Mouse (Mus musculus) cerebellum, adult 11 months (tissue): ENCODE results near the gene Capn1.
"Not testable (repeated sequence)": the region's sequence is repeated elsewhere in the genome, so short reads cannot be mapped to it uniquely, and the experiment has no call there.

ENCODE experiments used
- DNase-seq: peaks from one replicate; pipeline ENCODE4 v3.0.0; 2022

Gene Capn1

DNA sequence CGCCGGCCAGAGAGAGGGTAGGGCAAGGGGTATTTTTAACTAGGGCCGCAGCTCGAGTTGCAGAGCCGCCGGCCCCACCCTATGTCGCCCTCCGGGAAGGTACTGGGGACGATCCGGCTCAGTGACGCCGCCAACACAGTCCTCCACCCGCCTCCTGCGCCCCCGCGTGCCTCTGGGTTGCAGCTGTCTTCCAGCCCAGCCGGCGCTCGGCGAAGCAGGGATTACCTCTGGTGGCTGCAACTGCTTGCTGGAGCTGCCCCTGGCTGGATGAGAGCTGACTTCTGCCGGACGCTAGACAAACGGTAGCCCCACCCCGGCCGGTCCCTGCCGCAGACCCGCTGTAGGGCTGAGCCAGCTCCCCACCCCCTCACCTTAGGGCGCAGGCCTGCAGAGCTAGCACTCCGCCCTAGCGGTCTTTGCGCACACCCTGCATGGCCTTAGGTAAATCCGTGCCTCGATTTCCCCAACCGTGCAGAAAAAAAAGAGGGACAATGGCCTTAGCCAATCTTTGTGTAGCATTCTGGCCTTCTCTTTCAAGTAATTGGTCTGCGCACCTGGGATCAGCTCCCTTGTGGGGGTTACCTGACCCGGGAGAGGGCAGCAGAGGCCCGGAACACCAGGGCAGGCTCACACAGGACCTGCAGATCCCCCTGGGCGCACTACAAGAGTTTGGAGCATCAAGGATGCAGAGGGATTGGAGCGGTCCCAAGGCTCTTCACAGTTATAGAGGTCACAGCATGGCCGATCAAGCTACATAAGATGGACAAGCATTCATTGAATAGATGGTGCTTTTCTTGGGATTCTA is at the start of gene Capn1:
Gene Capn1 (minus strand): TSS at position 387 of the 805 bp plus-strand sequence.
- DNase-seq = peak; percentile 45

DNA sequence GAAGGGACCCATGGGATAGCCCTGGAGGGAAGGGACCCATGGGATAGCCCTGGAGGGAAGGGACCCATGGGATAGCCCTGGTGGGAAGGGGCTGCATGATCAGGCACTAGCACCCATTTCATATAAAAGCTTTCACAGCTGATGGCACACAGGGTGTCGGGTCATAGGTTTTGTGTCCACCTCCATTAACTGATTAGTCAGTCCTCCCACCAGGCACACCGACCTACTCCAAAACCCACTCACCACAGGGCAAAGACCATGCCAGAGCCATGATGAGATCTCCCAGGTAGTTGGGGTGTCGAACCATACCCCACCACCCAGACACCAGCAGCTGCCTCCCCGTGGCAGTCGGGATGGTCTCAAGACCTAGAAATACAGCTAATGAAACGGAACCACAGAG is 47.4 kb upstream of the Capn1 start:
- no peak for DNase-seq

- DNase-seq = no peak
Observed at GRCm38 (mm10) chr19:6062418-6062817, 46.7 kb upstream of the Capn1 start.

DNA sequence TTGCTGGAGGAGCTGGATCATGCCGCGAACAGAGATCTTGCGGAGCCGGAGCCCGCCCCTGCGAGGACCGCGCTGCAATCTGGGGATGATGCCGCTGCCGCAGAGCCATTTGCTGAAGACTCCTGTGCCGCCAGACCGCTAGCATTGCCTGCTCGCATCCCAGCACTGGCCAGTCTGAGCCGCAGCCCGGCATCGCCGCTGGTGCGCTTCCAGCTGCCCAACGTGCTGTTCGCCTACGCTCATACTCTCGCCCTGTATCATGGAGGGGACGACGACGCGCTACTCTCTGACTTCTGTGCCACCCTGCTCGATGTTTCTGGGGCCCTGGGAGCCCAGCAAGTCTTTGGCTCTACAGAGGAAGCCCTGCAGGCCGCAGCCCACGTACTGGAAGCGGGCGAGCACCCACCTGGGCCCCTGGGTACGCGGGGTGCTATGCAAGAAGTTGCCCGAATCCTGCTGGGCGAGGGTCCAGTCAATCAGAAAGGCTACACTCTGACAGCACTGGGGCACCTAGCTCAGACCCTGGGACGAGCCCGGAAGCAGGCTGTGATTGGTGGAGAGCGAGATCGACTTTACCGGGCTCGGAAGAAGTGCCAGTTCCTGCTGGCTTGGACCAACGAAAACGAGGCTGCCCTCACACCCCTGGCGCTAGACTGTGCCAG is 46.1 kb upstream of the Capn1 start:
- DNase-seq = no peak

GRCm38 (mm10) chr19:6061021-6061533 is 45.4 kb upstream of the Capn1 start, which contains the start of gene Znhit2:
TSS of gene Znhit2 (plus strand) at chr19:6061192.
- peak; percentile 81 for DNase-seq

DNA sequence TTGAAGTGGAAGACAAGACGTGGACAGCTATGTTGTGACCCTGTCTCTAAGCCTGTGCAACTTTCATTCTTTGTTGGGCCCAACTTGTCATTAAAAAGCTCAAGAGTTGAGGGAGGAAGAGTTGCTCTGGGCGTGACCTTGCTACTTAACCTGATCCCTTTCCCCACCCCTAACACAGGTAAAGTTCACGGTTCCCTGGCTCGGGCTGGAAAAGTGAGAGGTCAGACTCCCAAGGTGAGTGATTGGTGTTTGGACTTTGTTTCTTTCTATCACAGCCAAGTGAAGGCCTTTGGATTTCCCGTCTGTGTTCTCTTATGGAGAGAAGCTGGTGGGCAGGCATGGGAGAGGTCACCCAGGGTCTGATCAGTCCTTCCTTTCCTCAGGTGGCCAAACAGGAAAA is 43.3 kb upstream of the Capn1 start:
- no peak for DNase-seq

GRCm38 (mm10) chr19:6058513-6058912 is 42.8 kb upstream of the Capn1 start:
- DNase-seq = no peak

DNA sequence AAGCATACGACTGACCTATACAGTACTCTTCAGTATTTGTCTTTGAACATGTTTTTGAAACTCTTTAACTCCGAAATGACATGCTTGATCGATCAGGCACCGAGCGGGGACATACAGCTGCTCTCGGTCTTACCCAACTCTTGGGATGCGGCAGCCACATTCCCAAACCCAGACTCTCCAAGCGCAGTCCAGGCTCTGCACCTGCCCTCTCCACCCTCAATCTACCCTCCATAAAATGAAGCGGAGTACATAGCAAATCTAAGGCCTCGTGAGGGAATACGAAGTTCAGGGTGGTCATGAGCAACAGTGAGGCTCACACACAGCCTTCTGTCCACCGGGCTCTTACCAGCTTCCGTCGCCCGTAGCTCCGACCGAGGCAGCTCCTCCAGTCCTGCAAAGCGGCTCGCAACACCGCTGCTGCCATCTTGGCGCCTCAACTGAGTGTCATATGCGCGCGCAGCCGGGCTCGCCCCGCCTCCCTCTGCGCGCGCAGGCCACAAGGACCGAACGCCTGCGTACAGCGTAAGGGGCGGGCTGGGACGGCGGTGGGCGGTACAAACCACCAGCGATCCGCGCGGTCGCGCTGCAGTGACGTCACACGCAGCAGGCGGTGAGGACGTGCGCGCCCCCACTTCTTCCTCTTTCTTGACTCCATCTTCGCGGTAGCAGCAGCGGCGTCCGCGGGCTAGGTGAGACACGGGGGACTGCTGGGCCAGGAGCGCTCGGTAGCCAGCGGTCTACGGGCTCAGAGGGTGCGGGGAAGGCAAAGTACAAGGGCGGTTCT is 41.8 kb upstream of the Capn1 start, which contains the start of the genes Mrpl49 and Fau:
Gene Mrpl49 (minus strand): TSS at position 473 of the 784 bp plus-strand sequence.
Gene Fau (plus strand): TSS at position 532 of the 784 bp plus-strand sequence.
- DNase-seq = peak; percentile 99

DNA sequence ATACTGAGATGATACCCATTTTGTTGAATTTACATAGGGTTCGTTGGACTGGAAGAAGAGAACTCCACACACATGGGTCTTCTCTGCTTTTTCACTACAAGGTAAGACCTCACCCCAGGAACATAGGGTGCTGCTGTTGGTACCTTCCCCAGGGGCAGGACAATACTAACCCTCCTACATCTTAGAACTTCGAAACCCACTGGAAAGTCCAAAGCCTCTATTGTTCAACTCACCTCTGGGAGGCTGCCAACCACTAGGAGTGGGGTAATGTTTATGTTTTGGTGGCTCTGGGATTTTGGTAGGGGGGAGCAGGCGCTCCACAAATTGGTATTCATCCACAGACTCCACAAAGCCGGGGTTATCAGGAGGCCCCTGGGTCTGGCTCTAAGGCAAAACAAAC is 41.0 kb upstream of the Capn1 start:
- no peak for DNase-seq

DNA sequence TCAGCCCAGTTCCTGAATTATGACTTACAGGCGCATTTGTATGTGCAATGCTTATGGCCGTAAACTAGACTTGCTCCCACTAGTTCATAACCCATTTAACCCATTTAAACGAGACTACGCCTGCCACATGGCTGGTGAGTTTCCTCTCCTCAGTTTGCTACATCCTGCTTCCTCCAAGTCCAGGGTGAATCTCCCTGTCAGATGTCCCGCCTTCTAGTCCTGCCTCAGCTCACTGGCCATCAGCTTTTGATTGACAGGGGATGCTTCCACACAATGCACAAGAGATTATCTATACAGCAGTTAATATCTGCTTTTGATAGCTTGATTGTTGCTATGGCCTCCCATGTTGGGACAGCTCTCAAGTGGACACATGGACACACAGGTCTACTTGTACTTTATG is 38.6 kb upstream of the Capn1 start:
- DNase-seq = no peak

- DNase-seq = no peak
Observed at GRCm38 (mm10) chr19:6052516-6052915, 36.8 kb upstream of the Capn1 start.

DNA sequence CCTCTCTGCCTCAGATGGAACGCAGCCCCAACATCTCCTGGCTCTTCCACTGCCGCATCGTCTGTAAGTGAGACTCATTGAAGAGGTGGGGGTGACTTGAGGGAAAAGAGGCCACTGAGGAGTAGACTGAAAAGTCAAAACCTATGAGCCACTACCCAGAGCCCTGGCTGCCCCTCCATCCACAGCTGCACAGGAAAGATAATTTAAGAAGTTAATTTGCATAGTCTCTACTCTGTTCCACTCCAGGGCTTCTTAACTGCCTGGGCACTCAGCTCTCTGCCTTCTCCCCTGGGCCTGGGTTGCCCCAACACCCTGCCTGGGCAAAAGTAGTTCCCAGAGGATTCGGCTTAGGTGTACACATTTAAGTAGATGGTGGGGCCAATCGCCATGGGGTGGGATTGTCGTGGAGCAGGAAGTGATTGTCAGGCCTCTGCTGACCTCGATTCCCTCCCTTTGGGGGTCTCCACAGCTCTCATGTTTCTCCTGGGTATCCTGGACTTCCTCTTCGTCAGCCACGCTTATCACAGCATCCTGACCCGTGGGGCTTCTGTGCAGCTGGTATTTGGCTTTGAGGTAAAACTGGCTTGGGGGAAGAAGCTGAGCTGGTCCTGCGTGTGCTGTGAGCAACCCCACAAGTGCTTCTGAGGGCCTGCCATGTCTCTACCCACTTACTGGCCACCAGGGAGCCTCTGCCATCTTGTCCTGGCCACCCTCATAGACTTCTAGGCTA is 33.1 kb upstream of the Capn1 start:
- no peak for DNase-seq

GRCm38 (mm10) chr19:6047899-6048166 is 32.1 kb upstream of the Capn1 start:
- peak; percentile 18 for DNase-seq

DNA sequence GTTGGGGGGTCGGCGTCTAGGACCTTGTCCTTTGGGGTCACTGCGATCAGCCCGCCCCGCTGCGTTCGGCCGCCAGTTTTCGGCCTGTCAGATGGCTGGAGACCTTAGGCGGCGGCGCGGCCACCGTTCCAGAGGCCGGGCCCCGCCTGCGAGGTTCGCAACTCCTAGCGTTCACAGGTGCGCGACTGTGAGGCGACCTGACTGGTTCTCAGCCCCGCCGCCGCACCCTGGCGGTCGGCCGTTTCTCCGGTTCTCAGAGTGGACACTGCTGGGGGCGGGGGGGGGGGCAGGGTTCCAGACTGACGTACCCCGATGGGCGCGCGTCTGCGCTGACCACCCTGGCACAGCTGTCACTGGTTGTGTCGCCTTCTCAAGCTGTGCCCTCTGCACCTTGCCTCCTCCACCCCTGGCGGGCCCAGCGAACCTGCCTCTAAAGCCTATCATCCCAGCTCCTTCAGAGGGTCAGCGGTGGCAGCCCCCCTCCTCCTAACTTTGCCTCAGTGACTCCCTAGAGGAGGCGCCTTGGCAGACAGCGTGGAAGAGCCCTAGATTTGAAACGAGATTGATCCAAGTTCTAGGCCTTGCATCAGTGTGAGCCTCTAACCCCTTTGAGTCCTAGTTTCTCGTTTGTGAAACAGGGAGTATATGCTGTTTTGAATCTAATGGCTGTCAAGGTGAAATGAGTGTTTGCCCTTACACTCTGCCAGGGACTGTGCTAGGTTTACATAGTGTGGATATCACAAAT is 31.6 kb upstream of the Capn1 start:
- DNase-seq = no peak

GRCm38 (mm10) chr19:6046294-6047153 is 30.8 kb upstream of the Capn1 start, which contains the start of gene Syvn1:
TSS of gene Syvn1 (plus strand) at chr19:6046576.
- DNase-seq = peak; percentile 86

GRCm38 (mm10) chr19:6045366-6046293 is 29.9 kb upstream of the Capn1 start:
- no peak for DNase-seq

DNA sequence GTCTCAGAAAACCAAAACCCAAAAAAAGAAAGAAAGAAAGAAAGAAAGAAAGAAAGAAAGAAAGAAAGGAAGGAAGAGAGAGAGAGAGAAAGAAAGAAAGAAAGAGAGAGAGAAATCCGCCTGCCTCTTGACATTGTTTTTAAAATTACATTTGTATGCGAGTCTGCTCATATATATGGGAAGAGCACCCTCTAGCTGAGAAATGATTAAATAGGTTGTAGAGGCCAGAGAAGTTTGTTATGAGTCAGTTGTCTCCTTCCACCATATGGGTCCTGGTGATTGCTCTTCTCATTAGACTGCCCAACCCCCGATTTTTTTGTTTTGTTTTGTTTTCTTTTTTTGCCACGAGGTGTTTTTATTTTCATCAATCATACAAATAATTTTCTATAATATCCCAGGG is 28.4 kb upstream of the Capn1 start:
- DNase-seq = not testable (repeated sequence)

DNA sequence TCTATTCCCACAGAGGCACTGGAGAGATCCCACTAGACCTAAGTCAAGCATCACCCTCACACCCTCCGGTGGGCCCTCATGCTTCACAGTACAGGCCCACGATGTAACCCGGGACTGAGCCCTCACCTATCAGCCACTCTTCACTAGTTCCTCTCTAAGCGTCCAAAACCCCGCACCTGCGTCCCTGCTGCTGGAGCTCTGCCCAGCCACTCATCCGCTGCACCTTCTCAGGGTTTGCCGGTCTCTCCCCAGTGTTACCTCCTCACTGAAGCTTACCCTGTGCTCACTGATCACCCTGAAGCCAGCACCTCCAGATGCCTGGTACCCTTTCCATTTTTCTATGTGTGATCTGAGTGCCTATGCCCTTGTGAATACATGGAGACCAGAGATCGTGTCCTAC is 26.6 kb upstream of the Capn1 start:
- DNase-seq = no peak

- DNase-seq = no peak
Observed at GRCm38 (mm10) chr19:6040002-6040401, 24.3 kb upstream of the Capn1 start.

GRCm38 (mm10) chr19:6038326-6038725 is 22.6 kb upstream of the Capn1 start:
- DNase-seq = no peak
